Mouse (Mus musculus) monocyte, adult 5-6 weeks (primary cell): ENCODE measurements around the gene Jazf1. TPM values are rescaled to one million over a fixed set of nuclear protein-coding genes. Genes with fewer than 3 reads are reported as not detected.

Experiments
- ATAC-seq: fragments of 153-309, 156-312 bp; replicated peaks from 2 replicates; pipeline ENCODE4 v1.8.0; 2017; ENCODE audit warnings: mild to moderate bottlenecking; ENCODE audit not compliant: low TSS enrichment, insufficient number of reproducible peaks, severe bottlenecking, poor library complexity, low FRiP score
- total RNA-seq: library from RNA; stranded (forward); fragments of 200-1000, 200-491, 200-594 nt; gene quantifications from 3 replicates; pipeline ENCODE4 v1.2.3, GENCODE M21; 2017

Gene Jazf1
- total RNA-seq, 1 experiment from 2014 or later, result 0.38 TPM

DNA sequence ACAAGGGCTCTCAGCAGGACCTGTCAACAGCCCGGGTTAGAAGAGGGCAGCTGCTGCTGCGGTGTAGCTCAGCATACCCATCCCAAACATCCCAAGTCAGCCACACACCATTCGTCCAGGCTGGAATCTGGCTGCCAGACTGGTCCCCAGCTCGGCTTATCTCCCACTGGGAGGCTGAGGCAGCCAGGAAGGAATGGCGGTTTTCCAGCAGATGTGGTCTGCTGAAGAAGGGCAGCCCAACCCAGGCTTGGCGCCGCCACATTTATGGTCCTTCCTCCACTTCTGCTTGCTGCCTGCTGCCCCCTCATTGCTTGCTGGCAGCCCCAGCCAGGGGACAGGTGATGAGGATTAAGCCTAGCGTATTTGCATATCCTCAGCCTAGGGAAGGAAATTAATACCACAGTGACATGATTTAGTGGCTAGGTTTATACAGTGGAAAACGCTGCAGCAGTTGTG, 227.8 kb downstream of the Jazf1 start:
- no peak for ATAC-seq

DNA sequence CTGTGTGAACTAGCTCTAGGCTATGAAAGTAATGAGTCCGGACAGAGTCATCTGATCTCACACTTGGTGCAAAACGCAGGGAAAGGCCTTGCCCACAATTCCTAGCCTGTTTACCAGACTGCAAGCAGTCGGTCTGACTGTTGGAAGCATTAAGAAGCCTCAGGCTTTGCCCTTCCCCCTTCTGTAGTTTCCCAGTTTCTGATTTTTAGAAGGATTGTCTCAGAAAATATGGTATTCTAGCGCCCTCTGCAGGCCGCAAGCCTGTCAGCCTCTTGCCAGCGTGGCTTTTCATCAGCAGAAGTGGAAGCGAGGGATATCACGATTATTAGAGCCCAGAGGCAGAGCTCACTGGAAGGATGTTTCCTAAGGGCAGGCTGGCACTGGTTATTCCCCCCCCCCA, 229.7 kb downstream of the Jazf1 start:
- ATAC-seq, result no peak

DNA sequence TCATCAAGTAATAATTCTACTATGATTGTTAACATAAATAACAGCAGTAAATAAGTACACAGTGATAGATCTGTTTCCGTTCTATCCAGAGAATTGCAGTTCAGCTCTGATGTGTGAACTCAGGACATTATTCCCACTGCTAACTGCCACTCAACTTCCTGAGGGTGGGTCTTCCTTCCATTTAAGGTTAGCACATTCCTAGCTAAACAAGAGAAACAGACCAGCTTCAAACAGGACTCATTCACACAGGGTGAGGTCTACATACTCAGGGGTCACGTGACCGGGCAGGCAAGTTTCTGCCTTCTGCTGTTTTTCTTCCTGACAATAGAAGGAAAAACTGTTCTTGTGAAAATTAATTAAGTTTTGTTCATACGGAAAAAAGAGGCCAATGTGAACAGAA, 230.6 kb downstream of the Jazf1 start:
- ATAC-seq, result no peak

GRCm38 (mm10) chr6:52836201-52836950, 232.1 kb downstream of the Jazf1 start:
- ATAC-seq, result no peak

DNA sequence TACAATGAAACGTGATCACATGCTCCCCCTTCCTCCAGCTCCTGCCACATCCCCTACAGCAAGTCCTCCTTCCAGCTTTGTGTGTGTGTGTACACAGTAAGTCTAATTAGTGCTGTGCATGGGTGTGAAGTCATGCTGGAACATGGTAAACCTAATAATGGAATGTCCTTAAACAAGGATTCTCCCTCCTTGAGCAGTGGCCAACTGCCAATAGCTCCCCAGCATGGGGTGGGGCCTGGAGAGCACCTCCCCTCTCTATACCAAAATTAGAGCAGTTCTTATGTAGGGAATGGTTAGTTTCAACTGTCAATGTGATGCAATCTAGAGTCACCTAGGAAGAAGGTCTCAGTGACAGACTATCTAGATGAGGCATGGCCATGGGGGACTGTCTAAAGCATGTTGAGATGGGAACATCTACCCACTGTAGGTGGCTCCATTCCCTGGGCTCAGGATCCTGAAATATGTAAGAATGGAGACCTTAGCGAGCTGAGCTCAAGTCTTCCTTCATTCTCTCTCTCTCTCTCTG, 240.6 kb downstream of the Jazf1 start:
- no peak for ATAC-seq

DNA sequence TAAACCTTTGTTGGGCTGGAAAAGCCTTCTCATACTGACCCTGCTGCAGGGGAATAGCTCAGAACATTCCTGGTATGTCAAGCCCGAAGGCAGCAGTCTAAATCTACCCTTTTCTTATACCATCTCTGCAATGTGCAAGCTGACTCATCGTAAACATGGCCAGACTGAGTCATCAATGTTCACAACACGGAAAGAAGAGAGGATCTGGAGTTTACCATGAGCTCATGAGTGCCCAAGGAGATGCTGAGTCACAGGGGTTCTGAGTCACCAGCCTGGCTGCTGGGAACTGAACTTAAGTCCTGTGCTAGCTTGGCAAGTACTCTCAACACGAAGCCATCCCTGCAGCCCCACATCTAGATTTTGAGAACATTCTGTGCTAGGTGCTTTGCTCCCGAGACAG, 242.9 kb downstream of the Jazf1 start:
- peak; percentile 56 for ATAC-seq

- ATAC-seq, result no peak
Measured at GRCm38 (mm10) chr6:52824977-52825482, 243.4 kb downstream of the Jazf1 start.

DNA sequence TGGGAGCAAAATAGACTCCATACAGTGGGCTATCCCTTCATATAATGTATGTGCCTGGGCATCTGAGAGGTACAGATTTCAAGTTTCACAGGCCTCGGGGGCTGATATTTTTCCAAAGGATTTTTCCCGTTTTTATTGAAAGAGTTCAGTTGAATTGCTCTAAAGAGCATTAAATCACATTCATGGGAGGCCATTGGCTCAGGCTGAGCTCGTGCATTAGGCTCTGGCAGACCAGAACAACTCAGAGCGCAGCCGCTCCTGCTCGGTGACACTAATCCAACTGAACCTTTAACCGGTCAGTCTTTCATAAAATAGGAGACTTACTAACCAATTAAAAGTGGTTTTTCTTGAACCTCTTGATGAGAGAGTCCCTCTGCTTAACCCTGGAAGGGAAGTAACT, 245.4 kb downstream of the Jazf1 start:
- no peak for ATAC-seq

DNA sequence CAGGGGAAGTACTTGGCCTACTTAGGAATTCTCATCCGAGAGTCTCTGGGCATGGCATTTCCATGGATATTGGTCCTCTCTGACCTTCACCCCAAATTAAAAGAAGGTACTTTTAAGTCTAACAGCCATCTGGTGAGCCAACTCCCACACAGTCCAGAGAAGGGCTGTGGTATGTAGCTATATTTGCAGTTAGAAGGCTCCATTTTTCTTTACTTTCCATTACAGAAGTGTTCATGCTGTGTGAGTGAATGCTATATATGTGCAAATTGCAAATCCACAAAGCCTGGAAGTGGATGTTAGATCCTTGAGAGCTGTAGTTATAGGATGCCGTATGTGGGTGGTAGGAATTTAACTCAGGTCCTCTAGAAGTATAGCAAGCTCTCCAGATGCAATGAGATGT, 245.8 kb downstream of the Jazf1 start:
- no peak for ATAC-seq

DNA sequence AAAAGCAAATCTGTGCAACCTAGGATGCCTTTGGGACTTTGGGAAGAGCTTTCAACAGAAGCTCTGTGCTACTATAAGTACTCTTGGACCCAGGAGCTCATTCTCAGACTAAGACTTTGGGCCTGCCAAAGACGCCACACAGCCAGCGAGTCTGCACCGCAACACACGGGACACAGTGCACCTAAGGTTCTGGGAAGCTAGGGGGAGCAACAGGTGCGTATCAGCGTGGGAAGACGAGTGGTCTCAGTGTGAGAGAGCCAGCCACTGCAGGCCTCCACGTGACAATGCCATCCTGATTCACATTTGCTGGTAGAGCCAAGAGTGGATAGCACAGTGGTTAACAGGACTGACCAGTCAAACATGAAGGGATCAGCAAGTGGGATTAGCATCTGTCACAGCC, 249.1 kb downstream of the Jazf1 start:
- no peak for ATAC-seq

GRCm38 (mm10) chr6:52818041-52818440, 250.4 kb downstream of the Jazf1 start:
- ATAC-seq, result no peak

GRCm38 (mm10) chr6:52817203-52817874, 251.1 kb downstream of the Jazf1 start:
- ATAC-seq, result 0 out of 2 replicates have a peak, but pooled peaks have one; percentile 13

DNA sequence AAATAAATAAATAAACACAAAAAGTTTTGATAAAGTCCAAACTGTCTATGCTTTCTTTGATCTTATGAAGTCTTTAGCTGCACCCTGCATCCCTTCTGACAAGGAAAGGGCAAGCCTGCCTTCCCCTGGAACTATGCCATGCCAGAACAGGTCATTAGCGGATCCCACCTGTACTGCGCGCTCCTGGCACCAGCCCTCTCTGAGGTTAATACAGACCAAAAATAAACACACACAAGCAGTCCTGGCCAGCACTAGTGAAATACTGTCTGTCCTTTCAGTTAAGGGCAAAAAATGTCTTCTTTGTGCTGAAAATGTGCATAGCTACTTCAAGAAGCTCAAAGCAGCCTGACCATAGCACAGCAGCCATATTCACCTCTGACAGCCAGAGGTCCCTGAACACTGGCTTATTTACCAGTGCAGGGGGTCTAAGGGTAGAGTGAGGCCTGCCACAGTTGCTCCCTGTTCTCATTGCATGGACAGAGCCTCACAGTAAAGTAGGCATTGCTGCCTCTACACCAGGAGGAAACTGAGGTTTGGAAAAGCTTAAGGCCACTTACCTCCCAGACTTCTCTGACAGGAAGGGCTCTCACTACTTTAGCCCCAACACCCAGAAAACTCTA, 263.1 kb downstream of the Jazf1 start:
- ATAC-seq, result no peak

DNA sequence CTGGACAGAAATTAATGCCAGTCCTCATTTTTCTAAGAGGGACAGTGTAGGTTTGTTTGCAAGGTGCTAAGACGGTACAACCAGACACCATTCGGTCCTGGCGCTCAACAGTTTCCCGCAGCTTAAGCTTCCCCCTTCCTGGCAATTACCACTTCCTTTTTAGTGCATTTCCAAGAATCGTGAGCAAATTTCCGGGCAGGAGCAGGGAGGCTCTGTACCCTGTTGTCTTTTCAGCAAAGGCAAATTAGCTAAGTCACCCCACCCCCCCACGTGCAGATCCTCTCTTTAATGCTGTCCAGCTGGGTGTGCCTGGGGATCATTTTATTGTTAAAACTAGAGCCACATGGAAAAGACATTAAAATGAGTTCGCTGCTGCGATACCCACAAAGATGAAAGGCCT, 266.2 kb downstream of the Jazf1 start:
- ATAC-seq, result no peak

DNA sequence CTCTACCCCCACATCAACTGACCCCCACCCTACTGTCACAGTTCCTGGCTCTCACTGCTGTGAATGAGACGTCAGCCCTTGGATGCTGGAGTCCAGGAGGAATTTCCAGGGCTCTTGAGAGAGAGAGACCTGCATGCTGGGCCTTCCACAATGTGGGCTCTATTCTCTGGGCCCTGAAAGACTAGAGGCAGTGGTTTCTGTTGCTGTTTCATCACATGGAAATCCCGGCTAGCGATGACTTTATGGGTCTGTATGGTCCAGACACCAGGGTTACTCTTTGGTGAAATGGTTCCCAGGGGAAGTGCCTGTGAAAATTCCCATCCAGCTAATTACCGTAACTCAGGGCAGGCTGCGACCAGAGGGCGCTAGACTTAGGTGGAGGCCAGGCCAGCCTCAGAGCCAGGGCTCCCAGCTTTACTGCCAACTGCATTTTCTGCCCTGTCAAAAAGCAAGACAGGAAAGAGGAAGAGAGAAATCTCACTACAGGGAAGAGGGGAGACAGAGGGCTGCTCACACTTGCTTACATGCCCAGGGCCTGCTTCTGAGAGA, 271.1 kb downstream of the Jazf1 start:
- no peak for ATAC-seq

DNA sequence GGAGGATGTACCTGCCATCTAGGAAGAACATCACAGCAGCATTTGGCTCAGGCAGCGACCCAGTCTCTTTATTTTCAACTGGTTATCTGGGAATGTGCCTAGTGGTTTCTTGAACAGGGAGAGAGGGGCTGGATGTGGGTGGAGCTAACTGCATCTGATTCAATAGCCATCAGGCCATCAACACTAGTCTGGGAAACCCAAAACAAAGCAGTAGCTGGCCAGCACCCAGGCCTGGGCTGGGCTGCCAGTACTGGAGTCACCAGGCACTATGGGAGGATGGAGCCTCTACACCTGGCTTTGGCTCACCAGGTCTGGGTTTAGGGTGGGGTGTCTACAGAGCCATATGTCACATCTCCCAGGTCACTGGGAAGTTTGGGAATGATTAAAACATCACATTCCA, 271.7 kb downstream of the Jazf1 start:
- no peak for ATAC-seq

DNA sequence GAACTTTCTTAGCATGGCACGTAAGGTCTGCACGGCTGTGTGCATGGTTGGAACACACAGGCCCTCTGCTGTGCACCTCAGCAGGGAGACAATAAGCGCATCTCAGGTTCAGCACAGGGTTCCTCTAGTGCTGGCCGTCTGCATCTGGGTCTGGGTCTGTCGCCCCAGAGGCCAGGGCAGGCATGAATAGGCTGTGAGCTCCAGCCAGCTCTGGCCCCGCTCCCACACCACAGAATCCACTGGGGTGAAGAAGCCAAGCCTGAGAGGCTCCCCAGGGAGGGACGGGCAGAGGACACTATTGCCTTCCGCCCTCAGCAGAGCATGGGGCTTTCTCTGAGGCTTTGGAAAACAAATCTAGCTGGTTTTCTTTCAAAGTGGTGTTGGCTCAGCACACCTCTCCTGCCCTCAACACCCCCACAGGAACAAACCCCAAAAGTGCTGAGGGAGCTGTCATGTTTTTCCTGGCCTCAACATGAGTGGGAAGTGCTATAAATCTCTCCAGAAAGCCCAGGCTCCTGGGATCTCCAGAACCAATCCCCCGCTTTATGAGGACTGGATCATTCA, 272.3 kb downstream of the Jazf1 start:
- no peak for ATAC-seq

DNA sequence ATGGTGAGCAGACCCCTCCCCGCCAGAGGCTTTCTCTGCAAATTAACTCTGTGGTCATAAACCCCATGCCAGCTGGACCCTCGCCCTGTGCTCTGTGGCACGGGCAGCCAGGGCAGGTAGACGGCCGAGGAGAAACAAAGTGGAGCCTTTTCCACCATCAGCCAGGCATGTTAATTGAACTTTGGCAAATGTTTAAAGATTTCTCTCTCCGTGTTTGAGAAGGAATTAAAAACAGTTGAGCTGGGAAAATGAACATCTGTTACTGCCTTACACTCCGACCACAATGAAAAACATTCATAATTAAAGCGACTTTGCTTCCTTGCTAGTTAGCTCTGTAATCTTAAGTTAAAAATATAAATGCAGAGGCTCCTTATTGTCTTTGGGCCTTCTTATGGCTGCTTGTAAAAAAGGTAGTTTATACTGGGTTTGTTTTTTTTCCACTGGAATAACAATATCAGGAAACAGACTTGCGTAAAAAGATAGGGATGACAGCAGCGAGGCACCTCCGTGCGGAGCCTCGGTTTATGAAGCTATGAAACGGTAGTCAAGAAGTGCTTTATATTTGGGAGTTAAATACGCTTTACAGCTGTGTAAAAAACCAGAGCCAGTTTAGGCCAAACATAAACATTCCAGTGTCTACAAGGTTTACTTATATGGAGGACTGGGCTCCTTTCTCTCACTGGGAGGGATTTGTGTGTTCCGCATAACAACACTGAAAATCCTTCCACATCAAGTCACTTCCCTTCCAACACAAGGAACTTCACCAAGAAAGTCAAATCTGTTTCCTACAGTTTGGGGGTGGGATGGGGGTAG, 273.2 kb downstream of the Jazf1 start:
- ATAC-seq, result no peak
